Mouse (Mus musculus) forebrain, embryonic 13.5 days (tissue): ENCODE data around the gene Neurl1b. TPM values are rescaled to one million over a fixed set of nuclear protein-coding genes. Genes with fewer than 3 reads are reported as not detected.

Experiments used
- ATAC-seq: fragments of 200-750 bp; cut with Nextera tagmentation; 2 replicates; pipeline ENCODE4 v1.8.0; 2017
- H3K27ac ChIP-seq: fragments of 300-500 bp; sonication (generic); 2 replicates; pipeline ENCODE4 v1.5.1; 2015; ENCODE audit warnings: inconsistent platforms, mild to moderate bottlenecking, moderate library complexity
- H3K27me3 ChIP-seq: fragments of 300-500 bp; sonication (generic); 2 replicates; pipeline ENCODE4 v1.6.1; 2015; ENCODE audit warnings: mild to moderate bottlenecking, inconsistent platforms
- H3K36me3 ChIP-seq: fragments of 300-500 bp; sonication (generic); 2 replicates; pipeline ENCODE4 v1.6.1; 2015; ENCODE audit warnings: mild to moderate bottlenecking, inconsistent platforms; ENCODE audit not compliant: poor library complexity, severe bottlenecking
- H3K4me1 ChIP-seq: fragments of 300-500 bp; sonication (generic); 2 replicates; pipeline ENCODE4 v1.6.1; 2015; ENCODE audit warnings: inconsistent platforms
- H3K4me2 ChIP-seq: fragments of 300-500 bp; sonication (generic); 2 replicates; pipeline ENCODE4 v1.6.1; 2015; ENCODE audit warnings: inconsistent platforms, mild to moderate bottlenecking, moderate library complexity
- H3K4me3 ChIP-seq: fragments of 300-500 bp; sonication (generic); 2 replicates; pipeline ENCODE4 v1.5.1; 2015; ENCODE audit warnings: mild to moderate bottlenecking, inconsistent platforms
- H3K9ac ChIP-seq: fragments of 300-500 bp; sonication (generic); 2 replicates; pipeline ENCODE4 v1.6.1; 2015; ENCODE audit warnings: mild to moderate bottlenecking, inconsistent platforms
- H3K9me3 ChIP-seq: fragments of 300-500 bp; sonication (generic); replicated peaks from 2 replicates; pipeline ENCODE4 v1.6.1; 2016; ENCODE audit warnings: inconsistent platforms
- WGBS: fragments of 180-500 bp; shearing (Covaris S2); methylation state at CpG from one replicate; pipeline ENCODE4 v1.1.7; 2015; 5-methylcytosine and 5-hydroxymethylcytosine counted together
- polyA plus RNA-seq: library from polyadenylated mRNA; unstranded; fragments of >200 nt; fragmentation: Nextera tagmentation; extraction: Ambion mirVana; gene quantifications from 2 replicates; pipeline ENCODE4 v1.2.1, GENCODE M21; 2015

Gene Neurl1b
- polyA plus RNA-seq, 1 experiment from 2014 or later = 1.2 TPM

DNA sequence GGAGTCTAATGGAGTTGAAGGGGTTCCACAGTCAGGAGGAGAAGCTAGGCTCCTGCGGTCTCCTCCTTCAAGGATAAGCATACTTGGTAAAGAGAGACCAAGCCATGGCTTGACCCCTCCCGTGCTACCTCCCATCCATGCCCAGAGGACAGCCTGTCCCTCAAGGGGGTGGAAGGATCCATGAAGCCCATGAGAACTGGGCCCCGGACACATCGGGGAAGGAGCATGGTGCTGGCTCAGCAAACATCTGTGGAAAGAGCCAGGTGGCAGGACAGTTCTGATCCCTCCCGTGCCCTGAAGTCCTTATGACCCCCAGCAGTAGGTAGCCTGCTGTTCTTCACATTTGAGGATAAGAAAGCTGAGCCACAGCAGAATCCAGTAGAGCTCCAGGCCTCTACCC lies 48.8 kb downstream of the Neurl1b start:
- H3K9me3 ChIP-seq = no peaks in the 10 kb centered on the region
- H3K9ac ChIP-seq = peak overlapping the region; percentile 12; the same call in 1 of the 2 replicates
- H3K27me3 ChIP-seq = 0 out of 2 replicates have a peak, but pooled peaks cover 6% of the 10 kb centered on the region
- 0 out of 2 replicates have a peak, but pooled peaks cover 3% of the 10 kb centered on the region for H3K4me1 ChIP-seq
- H3K4me2 ChIP-seq = no peak overlapping the region
- 82% methylated on average over 5 of the region's 5 CpGs for WGBS
- H3K27ac ChIP-seq = no peak overlapping the region
- no peak overlapping the region for H3K4me3 ChIP-seq
- H3K36me3 ChIP-seq = no peaks in the 10 kb centered on the region
- no peak for ATAC-seq

DNA sequence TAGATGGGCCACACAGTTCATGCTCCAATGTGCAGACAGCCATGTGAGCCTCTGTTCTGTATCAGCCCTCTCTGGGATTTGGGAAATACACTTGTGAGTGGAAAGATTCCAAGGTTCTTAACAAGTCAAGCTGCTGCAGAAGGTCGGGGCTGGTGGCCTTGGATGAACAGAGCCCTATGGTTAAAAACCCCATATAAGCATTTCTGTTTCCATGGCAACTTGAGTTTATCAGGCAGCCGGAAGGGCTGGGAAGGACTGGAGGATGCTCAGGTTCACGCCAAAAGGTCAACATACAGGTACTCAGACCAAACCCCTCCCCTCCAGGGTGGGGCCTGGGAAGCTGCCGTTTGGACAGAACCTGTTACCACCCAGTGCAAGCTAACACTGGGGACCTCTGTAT lies 49.4 kb downstream of the Neurl1b start:
- Histone ChIP-seq H3K27ac (no peak overlapping the region), H3K36me3 (no peaks in the 10 kb centered on the region), H3K4me3 (no peak overlapping the region), H3K9ac (0 out of 2 replicates have a peak overlapping the region, but pooled peaks have one; percentile 12), H3K4me2 (no peak overlapping the region), H3K9me3 (no peaks in the 10 kb centered on the region), H3K27me3 (0 out of 2 replicates have a peak, but pooled peaks cover 6% of the 10 kb centered on the region), H3K4me1 (0 out of 2 replicates have a peak, but pooled peaks cover 3% of the 10 kb centered on the region)
- WGBS = 52% methylated on average over 4 of the region's 4 CpGs
- no peak for ATAC-seq

- 81% methylated on average over 9 of the region's 9 CpGs for WGBS
- ATAC-seq = no peak
- H3K4me1 ChIP-seq = 0 out of 2 replicates have a peak, but pooled peaks cover 3% of the 10 kb centered on the region
- H3K9me3 ChIP-seq = no peaks in the 10 kb centered on the region
- no peak overlapping the region for H3K27ac ChIP-seq
- no peak overlapping the region for H3K4me2 ChIP-seq
- 0 out of 2 replicates have a peak, but pooled peaks cover 6% of the 10 kb centered on the region for H3K27me3 ChIP-seq
- no peak overlapping the region for H3K4me3 ChIP-seq
- no peaks in the 10 kb centered on the region for H3K36me3 ChIP-seq
- H3K9ac ChIP-seq = no peak overlapping the region
Measured at GRCm38 (mm10) chr17:26464481-26464880, 49.9 kb downstream of the Neurl1b start.

GRCm38 (mm10) chr17:26464972-26465371 lies 50.3 kb downstream of the Neurl1b start:
- no peak overlapping the region for H3K27ac ChIP-seq
- 0 out of 2 replicates have a peak, but pooled peaks cover 6% of the 10 kb centered on the region for H3K27me3 ChIP-seq
- no peaks in the 10 kb centered on the region for H3K36me3 ChIP-seq
- no peak overlapping the region for H3K4me3 ChIP-seq
- H3K4me1 ChIP-seq = 0 out of 2 replicates have a peak, but pooled peaks cover 3% of the 10 kb centered on the region
- no peak overlapping the region for H3K9ac ChIP-seq
- no peak for ATAC-seq
- 76% methylated on average over 7 of the region's 7 CpGs for WGBS
- H3K9me3 ChIP-seq = no peaks in the 10 kb centered on the region
- H3K4me2 ChIP-seq = no peak overlapping the region

- ATAC-seq = peak; percentile 53
- Histone ChIP-seq H3K4me2 (peak overlapping the region; percentile 43; the same call in 1 of the 2 replicates), H3K27me3 (0 out of 2 replicates have a peak, but pooled peaks cover 6% of the 10 kb centered on the region), H3K9me3 (no peaks in the 10 kb centered on the region), H3K9ac (no peak overlapping the region), H3K36me3 (no peaks in the 10 kb centered on the region), H3K27ac (no peak overlapping the region), H3K4me3 (no peak overlapping the region), H3K4me1 (0 out of 2 replicates have a peak, but pooled peaks cover 3% of the 10 kb centered on the region)
- WGBS = 7% methylated on average over 4 of the region's 4 CpGs
Measured at GRCm38 (mm10) chr17:26466741-26467150, 52.1 kb downstream of the Neurl1b start.

DNA sequence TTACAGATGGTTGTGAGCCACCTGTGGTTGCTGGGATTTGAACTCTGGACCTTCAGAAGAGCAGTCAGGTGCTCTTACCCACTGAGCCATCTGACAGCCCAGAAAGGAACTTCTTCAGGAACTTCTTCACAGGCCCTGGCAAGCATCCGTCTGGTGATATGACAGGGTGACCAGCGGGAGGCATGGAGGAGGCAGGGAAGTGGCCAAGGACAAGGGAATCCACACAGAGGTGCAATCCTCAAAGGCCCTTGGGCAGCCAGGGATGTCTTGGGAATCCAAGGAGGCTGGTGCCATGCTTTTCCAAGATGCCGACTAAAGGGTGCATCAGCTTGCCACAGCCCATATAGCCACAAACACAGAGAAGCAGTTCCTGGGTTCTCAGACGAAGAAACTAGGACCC lies 53.0 kb downstream of the Neurl1b start:
- H3K9ac ChIP-seq = no peak overlapping the region
- H3K36me3 ChIP-seq = no peaks in the 10 kb centered on the region
- H3K4me1 ChIP-seq = 0 out of 2 replicates have a peak, but pooled peaks cover 3% of the 10 kb centered on the region
- ATAC-seq = no peak
- no peak overlapping the region for H3K27ac ChIP-seq
- H3K4me3 ChIP-seq = no peak overlapping the region
- no peak overlapping the region for H3K4me2 ChIP-seq
- H3K9me3 ChIP-seq = no peaks in the 10 kb centered on the region
- WGBS = 86% methylated on average over 4 of the region's 4 CpGs
- 0 out of 2 replicates have a peak, but pooled peaks cover 6% of the 10 kb centered on the region for H3K27me3 ChIP-seq

DNA sequence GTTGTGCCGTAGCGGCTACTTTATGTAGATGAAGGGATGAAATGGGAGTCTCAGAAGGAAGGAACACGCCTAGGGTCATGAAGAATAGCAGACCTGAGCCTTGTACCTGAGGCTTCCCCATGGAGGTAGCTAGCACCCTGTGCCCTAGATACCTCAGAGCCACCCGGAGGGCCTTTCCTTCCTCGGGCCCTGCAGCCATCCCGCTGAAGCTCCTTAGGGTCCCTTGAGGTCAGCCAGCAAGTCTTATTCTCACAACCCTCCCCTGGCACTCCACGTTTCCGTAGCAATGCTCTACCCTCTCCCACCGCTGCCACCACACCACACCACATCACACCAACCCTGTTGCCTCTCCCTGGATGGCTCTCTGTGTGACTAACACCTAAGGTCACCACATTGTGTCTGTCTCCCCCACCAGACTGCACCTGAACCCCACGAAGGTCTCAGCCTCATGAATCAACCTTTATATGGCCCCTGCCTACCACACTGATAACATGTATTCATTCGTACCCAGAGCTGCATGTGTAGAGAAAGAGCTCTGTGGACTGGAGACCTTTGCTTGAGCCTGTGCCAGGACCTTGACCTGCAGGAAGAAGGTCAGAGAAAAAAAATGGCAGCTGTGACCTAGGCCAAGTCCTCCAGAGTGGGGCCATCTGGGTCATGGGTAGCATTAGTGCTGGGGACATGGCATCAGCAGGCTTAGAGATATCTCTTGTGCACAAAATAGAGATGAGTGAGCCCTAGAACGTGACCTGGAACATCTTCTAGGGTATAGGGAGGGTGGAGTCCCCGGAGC lies 53.7 kb downstream of the Neurl1b start:
- no peak overlapping the region for H3K4me2 ChIP-seq
- H3K4me1 ChIP-seq = 0 out of 2 replicates have a peak, but pooled peaks cover 3% of the 10 kb centered on the region
- H3K4me3 ChIP-seq = no peak overlapping the region
- no peak overlapping the region for H3K9ac ChIP-seq
- H3K36me3 ChIP-seq = no peaks in the 10 kb centered on the region
- H3K27ac ChIP-seq = no peak overlapping the region
- WGBS = 88% methylated on average over 13 of the region's 13 CpGs
- H3K27me3 ChIP-seq = 0 out of 2 replicates have a peak, but pooled peaks cover 6% of the 10 kb centered on the region
- no peaks in the 10 kb centered on the region for H3K9me3 ChIP-seq
- ATAC-seq = no peak

DNA sequence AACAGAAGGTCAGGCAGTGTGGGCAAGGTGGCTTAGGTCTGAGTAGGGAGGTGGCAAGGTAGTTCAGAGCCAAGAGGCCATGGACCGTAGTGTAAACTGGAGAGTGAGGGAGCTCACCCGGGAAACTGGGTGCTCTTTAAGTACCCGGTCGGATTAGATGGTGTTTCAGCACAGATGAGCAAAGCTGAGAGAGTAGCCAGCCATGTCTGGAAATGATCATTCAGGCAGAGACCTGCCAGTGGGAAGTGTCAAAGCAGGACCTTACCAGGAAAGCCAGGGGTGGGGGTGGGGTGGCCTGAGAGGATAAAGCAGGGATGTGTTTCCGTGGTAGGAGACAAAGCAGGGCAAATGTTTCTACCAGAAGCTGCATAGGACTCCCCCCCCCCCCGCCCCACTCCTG lies 62.2 kb downstream of the Neurl1b start:
- H3K4me3 ChIP-seq = no peak overlapping the region
- no peaks in the 10 kb centered on the region for H3K36me3 ChIP-seq
- no peak overlapping the region for H3K4me2 ChIP-seq
- no peak overlapping the region for H3K27ac ChIP-seq
- H3K9ac ChIP-seq = no peak overlapping the region
- H3K27me3 ChIP-seq = no peaks in the 10 kb centered on the region; the same call in 1 of the 2 replicates
- no peaks in the 10 kb centered on the region for H3K4me1 ChIP-seq
- ATAC-seq = no peak
- WGBS = 61% methylated on average over 6 of the region's 6 CpGs
- H3K9me3 ChIP-seq = no peaks in the 10 kb centered on the region

GRCm38 (mm10) chr17:26478672-26479071 lies 64.0 kb downstream of the Neurl1b start:
- no peaks in the 10 kb centered on the region for H3K36me3 ChIP-seq
- H3K4me3 ChIP-seq = no peak overlapping the region
- 80% methylated on average over 4 of the region's 4 CpGs for WGBS
- ATAC-seq = no peak
- no peaks in the 10 kb centered on the region for H3K9me3 ChIP-seq
- no peaks in the 10 kb centered on the region for H3K4me1 ChIP-seq
- no peak overlapping the region for H3K9ac ChIP-seq
- H3K27ac ChIP-seq = no peak overlapping the region
- no peak overlapping the region for H3K4me2 ChIP-seq
- H3K27me3 ChIP-seq = no peaks in the 10 kb centered on the region; the same call in 1 of the 2 replicates

GRCm38 (mm10) chr17:26479619-26480018 lies 65.0 kb downstream of the Neurl1b start:
- H3K4me1 ChIP-seq = no peaks in the 10 kb centered on the region
- no peaks in the 10 kb centered on the region for H3K27me3 ChIP-seq
- no peaks in the 10 kb centered on the region for H3K9me3 ChIP-seq
- no peak overlapping the region for H3K9ac ChIP-seq
- no peak for ATAC-seq
- 77% methylated on average over 6 of the region's 6 CpGs for WGBS
- no peak overlapping the region for H3K27ac ChIP-seq
- no peaks in the 10 kb centered on the region for H3K36me3 ChIP-seq
- no peak overlapping the region for H3K4me3 ChIP-seq
- no peak overlapping the region for H3K4me2 ChIP-seq

- H3K4me2 ChIP-seq = no peak overlapping the region
- no peaks in the 10 kb centered on the region for H3K4me1 ChIP-seq
- no peak for ATAC-seq
- no peak overlapping the region for H3K9ac ChIP-seq
- no peaks in the 10 kb centered on the region for H3K27me3 ChIP-seq
- 78% methylated on average over 4 of the region's 4 CpGs for WGBS
- H3K27ac ChIP-seq = no peak overlapping the region
- no peaks in the 10 kb centered on the region for H3K36me3 ChIP-seq
- no peaks in the 10 kb centered on the region for H3K9me3 ChIP-seq
- no peak overlapping the region for H3K4me3 ChIP-seq
Measured at GRCm38 (mm10) chr17:26480956-26481355, 66.3 kb downstream of the Neurl1b start.

GRCm38 (mm10) chr17:26484626-26485421 lies 70.2 kb downstream of the Neurl1b start:
- no peaks in the 10 kb centered on the region for H3K9me3 ChIP-seq
- no peaks in the 10 kb centered on the region for H3K4me1 ChIP-seq
- ATAC-seq = no peak
- H3K9ac ChIP-seq = no peak overlapping the region
- H3K4me3 ChIP-seq = no peak overlapping the region
- H3K4me2 ChIP-seq = no peak overlapping the region
- no peaks in the 10 kb centered on the region for H3K36me3 ChIP-seq
- no peak overlapping the region for H3K27ac ChIP-seq
- no peaks in the 10 kb centered on the region for H3K27me3 ChIP-seq
- WGBS = 85% methylated on average over 14 of the region's 14 CpGs
